Mouse (Mus musculus): ENCODE results near the gene Hoxa6.

GRCm38 (mm10) chr6:52167176-52167575, 41.3 kb downstream of the Hoxa6 start:
- TF ChIP-seq CTCF (conservative IDR thresholded peaks at IDR 0.05; ENCODE audit: low read length), result no peak
- TF ChIP-seq NANOG (IDR thresholded peaks at IDR 0.05; ENCODE audit: borderline replicate concordance, low read length), result no peak
